Mouse (Mus musculus) liver, embryonic 11.5 days (tissue): ENCODE results near the gene Fbxo46. TPM values are rescaled to one million over a fixed set of nuclear protein-coding genes. Genes with fewer than 3 reads are reported as not detected.

Experiments
- ATAC-seq: fragments of 200-750 bp; cut with Nextera tagmentation; replicated peaks from 2 replicates; pipeline ENCODE4 v1.8.0; 2017; ENCODE audit warnings: moderate number of reproducible peaks, mild to moderate bottlenecking, moderate TSS enrichment, moderate library complexity; ENCODE audit not compliant: low FRiP score
- DNase-seq: peaks from one replicate; pipeline ENCODE4 v3.0.0-alpha.2; 2017; ENCODE audit warnings: low spot score
- H3K27ac ChIP-seq: fragments of 300-500 bp; sonication (generic); 2 replicates; pipeline ENCODE4 v1.5.1; 2014; ENCODE audit warnings: mild to moderate bottlenecking, low read depth, low read length, control low read depth
- H3K27me3 ChIP-seq: fragments of 300-500 bp; sonication (generic); replicated peaks from 2 replicates; pipeline ENCODE4 v1.6.1; 2014; ENCODE audit warnings: low read length, mixed read lengths; ENCODE audit not compliant: control insufficient read depth, insufficient read depth
- H3K36me3 ChIP-seq: fragments of 300-500 bp; sonication (generic); 2 replicates; pipeline ENCODE4 v1.6.1; 2014; ENCODE audit warnings: mild to moderate bottlenecking, low read length, moderate library complexity, mixed read lengths; ENCODE audit not compliant: control insufficient read depth, insufficient read depth
- H3K4me1 ChIP-seq: fragments of 300-500 bp; sonication (generic); replicated peaks from 2 replicates; pipeline ENCODE4 v1.6.1; 2014; ENCODE audit warnings: low read length, mixed read lengths; ENCODE audit not compliant: control insufficient read depth, insufficient read depth
- H3K4me2 ChIP-seq: fragments of 300-500 bp; sonication (generic); 2 replicates; pipeline ENCODE4 v1.6.1; 2014; ENCODE audit warnings: mild to moderate bottlenecking, control low read depth, moderate library complexity
- H3K4me3 ChIP-seq: fragments of 300-500 bp; sonication (generic); 2 replicates; pipeline ENCODE4 v1.5.1; 2014; ENCODE audit warnings: low read depth, low read length, control low read depth
- H3K9ac ChIP-seq: fragments of 300-500 bp; sonication (generic); 2 replicates; pipeline ENCODE4 v1.6.1; 2014; ENCODE audit warnings: low read depth, low read length, control low read depth
- H3K9me3 ChIP-seq: fragments of 300-500 bp; sonication (generic); 2 replicates; pipeline ENCODE4 v1.6.1; 2016; ENCODE audit warnings: low read length, inconsistent platforms, mixed read lengths; ENCODE audit not compliant: control insufficient read depth
- WGBS: fragments of 180-500 bp; shearing (Covaris S2); extraction: QIAGEN DNeasy Blood & Tissue Kit; methylation state at CpG from one replicate; pipeline ENCODE4 v1.1.7; 2014; 5-methylcytosine and 5-hydroxymethylcytosine counted together
- polyA plus RNA-seq: library from polyadenylated mRNA; unstranded; fragments of >200 nt; fragmentation: Nextera tagmentation; extraction: Ambion mirVana; gene quantifications from 2 replicates; pipeline ENCODE4 v1.2.1, GENCODE M21; 2014

The Fbxo46 gene
- polyA plus RNA-seq, 1 experiment from 2014 or later: 9.9 TPM

DNA sequence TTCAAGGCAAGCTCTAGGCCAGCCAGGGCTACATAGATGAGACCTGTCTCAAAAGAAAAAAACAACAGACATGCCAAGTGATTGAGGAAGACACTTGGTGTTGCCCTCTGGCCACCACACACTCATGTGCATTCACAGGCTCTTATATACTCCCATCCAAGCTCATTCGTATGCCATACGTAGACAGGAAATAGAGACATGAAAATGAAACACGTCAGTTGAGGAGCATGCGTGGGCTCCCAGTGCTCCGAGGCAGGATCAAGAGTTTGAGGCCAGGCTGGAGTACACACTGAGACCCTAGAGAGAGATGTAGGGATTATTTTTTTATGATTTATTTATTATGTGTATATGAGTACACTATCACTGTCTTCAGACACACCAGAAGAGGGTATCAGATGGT is 9.7 kb downstream of the Fbxo46 start:
- WGBS: 93% methylated on average over 5 of the region's 5 CpGs
- no peak for ATAC-seq
- Histone ChIP-seq H3K36me3 (0 out of 2 replicates have a peak, but pooled peaks cover 3% of the 10 kb centered on the region), H3K27ac (no peak overlapping the region), H3K4me1 (peaks cover 10% of the 10 kb centered on the region; the same call in 1 of the 2 replicates), H3K4me3 (no peak overlapping the region), H3K4me2 (no peak overlapping the region), H3K9me3 (no peaks in the 10 kb centered on the region), H3K9ac (no peak overlapping the region), H3K27me3 (no peaks in the 10 kb centered on the region)
- DNase-seq: no peak

DNA sequence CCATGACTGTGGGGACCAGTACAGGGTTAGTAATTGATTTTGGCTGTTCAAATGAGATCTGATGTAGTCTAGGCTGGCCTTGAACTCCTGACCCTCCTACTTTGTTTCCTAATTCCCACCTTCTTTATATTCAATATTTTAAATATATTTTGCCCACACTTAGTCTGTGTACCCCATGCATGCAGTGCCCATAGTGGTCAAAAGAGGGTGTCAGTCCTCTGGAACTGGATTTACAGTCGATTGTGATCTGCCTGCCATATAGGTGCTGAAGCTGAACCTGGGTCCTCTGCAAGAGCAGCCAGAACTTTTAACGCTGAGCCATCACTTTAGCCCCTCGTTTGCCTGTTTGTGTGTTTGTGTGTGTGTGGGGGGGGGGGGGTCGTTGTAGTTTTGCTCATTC is 11.0 kb downstream of the Fbxo46 start:
- H3K9ac ChIP-seq: no peak overlapping the region
- peak overlapping the region; percentile 44 for H3K4me3 ChIP-seq
- no peaks in the 10 kb centered on the region for H3K27me3 ChIP-seq
- H3K27ac ChIP-seq: peak overlapping the region; percentile 1
- 27% methylated on average over 4 of the region's 4 CpGs for WGBS
- H3K36me3 ChIP-seq: peaks cover 4% of the 10 kb centered on the region
- H3K9me3 ChIP-seq: no peaks in the 10 kb centered on the region
- H3K4me1 ChIP-seq: peaks cover 10% of the 10 kb centered on the region; the same call in 1 of the 2 replicates
- H3K4me2 ChIP-seq: peak overlapping the region; percentile 71
- no peak for DNase-seq
- no peak for ATAC-seq

DNA sequence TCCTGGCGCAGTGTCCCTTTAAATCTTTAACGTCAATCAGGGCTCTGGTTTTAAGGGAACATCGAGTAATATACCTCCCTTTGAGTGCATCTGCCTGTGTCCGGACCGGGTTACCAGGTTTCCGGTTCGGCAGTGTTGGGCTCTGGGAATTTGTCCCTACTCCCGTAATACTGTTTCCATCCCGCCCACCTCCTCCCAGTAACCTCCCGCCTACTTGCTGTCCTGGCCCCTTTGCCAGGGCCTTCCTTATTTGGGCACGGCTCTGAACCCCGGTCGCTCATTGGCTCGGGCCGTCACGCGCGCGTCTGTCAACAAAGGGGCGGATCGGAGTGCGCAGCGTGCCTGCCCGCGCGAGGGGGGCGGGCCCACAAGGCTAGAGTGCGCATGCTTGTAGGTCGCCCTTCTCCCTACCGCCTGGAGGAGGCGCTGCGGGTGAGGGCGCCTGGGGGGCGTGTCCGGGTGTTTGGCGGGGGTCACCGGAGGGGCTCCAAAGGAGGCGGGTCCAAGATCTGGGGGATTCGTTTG is 11.7 kb downstream of the Fbxo46 start:
- Histone ChIP-seq H3K9me3 (no peaks in the 10 kb centered on the region), H3K27me3 (no peaks in the 10 kb centered on the region), H3K9ac (no peak overlapping the region; the same call in 1 of the 2 replicates), H3K4me3 (peak overlapping the region; percentile 44), H3K4me1 (peaks cover 10% of the 10 kb centered on the region; the same call in 1 of the 2 replicates), H3K4me2 (peak overlapping the region; percentile 71), H3K36me3 (peaks cover 11% of the 10 kb centered on the region), H3K27ac (peak overlapping the region; percentile 1; the same call in 1 of the 2 replicates)
- DNase-seq (peak; percentile 97), ATAC-seq (peak; percentile 97)
- WGBS: under 1% methylated on average over 39 of the region's 39 CpGs

DNA sequence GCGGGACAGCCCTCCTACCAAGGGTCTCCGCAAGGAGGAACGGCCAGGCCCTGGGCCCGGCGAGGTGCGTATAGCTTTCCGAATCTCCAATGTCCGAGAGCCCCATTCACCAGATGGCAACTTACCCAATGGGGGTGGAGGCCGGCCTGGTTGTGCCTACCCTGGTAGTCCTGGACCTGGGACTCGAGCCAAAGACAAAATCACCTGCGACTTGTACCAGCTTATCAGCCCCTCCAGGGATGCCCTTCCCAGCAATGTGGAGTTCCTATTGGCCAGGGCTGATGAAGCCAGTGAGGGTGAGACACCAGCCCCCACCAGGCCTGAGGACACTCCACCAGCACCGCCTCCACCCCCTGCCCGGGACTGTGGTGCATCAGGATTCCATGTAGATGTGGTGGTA is 16.5 kb downstream of the Fbxo46 start:
- H3K4me3 ChIP-seq: no peak overlapping the region
- no peak overlapping the region for H3K9ac ChIP-seq
- ATAC-seq (no peak), DNase-seq (no peak)
- 95% methylated on average over 13 of the region's 13 CpGs for WGBS
- H3K9me3 ChIP-seq: no peaks in the 10 kb centered on the region
- peaks cover 4% of the 10 kb centered on the region; the same call in 1 of the 2 replicates for H3K4me1 ChIP-seq
- H3K27ac ChIP-seq: no peak overlapping the region
- no peak overlapping the region for H3K4me2 ChIP-seq
- peaks cover 38% of the 10 kb centered on the region for H3K36me3 ChIP-seq
- H3K27me3 ChIP-seq: no peaks in the 10 kb centered on the region

DNA sequence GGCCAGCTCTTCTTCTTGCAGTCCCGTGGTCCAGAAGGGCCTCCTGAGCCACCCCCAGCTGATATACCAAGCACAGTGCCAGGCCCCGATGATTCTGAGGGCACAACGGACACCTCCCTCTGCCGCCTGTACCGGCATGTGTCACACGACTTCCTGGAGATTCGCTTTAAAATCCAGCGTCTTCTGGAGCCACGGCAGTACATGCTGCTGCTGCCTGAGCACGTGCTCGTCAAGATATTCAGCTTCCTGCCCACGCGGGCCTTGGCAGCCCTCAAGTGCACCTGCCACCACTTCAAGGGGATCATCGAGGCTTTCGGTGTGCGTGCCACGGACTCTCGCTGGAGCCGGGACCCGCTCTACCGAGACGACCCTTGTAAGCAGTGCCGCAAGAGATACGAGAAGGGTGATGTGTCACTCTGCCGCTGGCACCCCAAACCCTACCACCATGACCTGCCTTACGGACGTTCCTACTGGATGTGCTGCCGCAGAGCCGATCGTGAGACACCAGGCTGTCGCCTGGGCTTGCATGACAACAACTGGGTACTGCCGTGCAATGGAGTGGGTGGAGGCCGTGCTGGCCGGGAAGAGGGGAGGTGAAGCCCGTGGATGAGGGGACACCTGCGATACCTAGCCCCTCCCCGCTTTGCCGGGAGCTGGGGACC is 17.1 kb downstream of the Fbxo46 start:
- H3K9me3 ChIP-seq: no peaks in the 10 kb centered on the region
- H3K27ac ChIP-seq: no peak overlapping the region
- H3K4me3 ChIP-seq: no peak overlapping the region
- H3K27me3 ChIP-seq: no peaks in the 10 kb centered on the region
- ATAC-seq (no peak), DNase-seq (no peak)
- H3K9ac ChIP-seq: no peak overlapping the region
- H3K4me1 ChIP-seq: peaks cover 1% of the 10 kb centered on the region; the same call in 1 of the 2 replicates
- peaks cover 38% of the 10 kb centered on the region for H3K36me3 ChIP-seq
- H3K4me2 ChIP-seq: no peak overlapping the region
- 92% methylated on average over 38 of the region's 38 CpGs for WGBS

DNA sequence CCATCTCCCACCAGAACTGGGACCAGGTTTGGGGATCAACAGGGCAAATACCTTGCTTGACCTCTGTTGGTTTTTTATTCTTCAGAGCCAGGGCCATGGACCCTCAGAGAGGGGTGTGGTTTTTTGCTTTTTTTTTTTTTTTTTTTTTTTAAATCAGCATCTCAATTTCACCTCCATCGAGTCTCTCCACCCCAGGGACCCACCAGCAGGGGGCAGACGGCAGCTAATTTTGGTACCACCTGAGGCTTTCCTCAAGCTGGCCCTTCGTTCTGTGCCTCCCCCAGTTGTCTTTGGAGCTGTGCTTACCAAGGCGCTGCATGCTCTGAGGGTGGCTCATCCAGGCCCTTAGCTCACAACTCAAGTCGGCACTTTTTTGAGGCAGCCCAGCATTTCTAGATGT is 17.7 kb downstream of the Fbxo46 start:
- ATAC-seq: no peak
- Histone ChIP-seq H3K9ac (no peak overlapping the region), H3K36me3 (peaks cover 38% of the 10 kb centered on the region), H3K4me2 (no peak overlapping the region), H3K27me3 (no peaks in the 10 kb centered on the region), H3K9me3 (no peaks in the 10 kb centered on the region), H3K27ac (no peak overlapping the region), H3K4me3 (no peak overlapping the region), H3K4me1 (no peaks in the 10 kb centered on the region)
- WGBS: 56% methylated on average over 5 of the region's 5 CpGs
- DNase-seq: no peak

DNA sequence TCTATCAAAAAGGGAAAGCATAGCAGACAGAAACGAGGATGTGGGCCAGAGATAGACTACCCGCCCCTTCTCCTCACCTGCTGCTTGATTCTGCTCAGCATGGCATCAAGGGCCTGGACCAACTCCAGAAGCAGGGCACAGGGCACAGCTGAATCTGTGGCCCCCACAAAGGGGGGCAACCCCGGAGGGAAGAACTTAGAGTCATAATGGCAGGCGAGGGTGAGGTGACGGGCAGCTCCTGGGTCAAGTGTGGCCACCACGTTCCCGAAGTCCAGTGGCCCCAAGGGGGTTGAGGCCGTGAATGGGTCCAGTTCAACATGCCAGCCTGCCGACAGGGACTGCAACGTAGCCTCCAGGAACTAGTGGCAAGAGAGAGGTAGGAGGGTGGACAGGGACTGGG is 27.1 kb downstream of the Fbxo46 start:
- 85% methylated on average over 10 of the region's 10 CpGs for WGBS
- no peak overlapping the region for H3K9ac ChIP-seq
- ATAC-seq: no peak
- H3K27me3 ChIP-seq: no peaks in the 10 kb centered on the region
- no peak overlapping the region for H3K27ac ChIP-seq
- DNase-seq: no peak
- no peak overlapping the region for H3K4me2 ChIP-seq
- peaks cover 12% of the 10 kb centered on the region for H3K4me1 ChIP-seq
- H3K9me3 ChIP-seq: no peaks in the 10 kb centered on the region
- no peaks in the 10 kb centered on the region; the same call in 1 of the 2 replicates for H3K36me3 ChIP-seq
- H3K4me3 ChIP-seq: no peak overlapping the region

DNA sequence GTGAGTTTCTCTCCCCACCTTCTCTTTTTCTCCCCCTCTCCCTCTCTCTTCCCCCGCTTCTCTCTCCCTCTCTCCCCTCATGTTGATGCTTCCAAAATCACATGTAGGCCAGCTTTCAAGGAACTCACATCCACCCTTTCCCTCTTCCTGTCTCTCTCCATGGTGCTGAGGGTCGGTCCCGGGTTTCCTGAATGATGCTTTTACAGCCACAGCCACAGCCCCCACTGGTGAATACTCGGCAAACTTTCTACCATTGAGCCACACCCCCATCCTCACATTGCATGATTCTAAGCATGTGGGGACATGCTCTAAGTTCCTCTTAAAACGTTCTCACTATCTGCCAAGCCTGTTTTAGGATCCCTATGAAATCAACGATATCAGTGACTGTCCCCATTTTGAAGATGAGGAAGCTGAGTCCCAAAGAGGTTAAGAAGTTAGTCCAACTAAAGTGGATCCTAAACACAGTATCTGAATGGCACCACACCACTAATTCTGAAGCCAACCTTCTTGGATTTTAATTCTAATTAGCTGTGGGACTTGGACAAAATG is 27.9 kb downstream of the Fbxo46 start:
- Histone ChIP-seq H3K9me3 (no peaks in the 10 kb centered on the region), H3K27me3 (no peaks in the 10 kb centered on the region), H3K4me1 (peaks cover 12% of the 10 kb centered on the region), H3K36me3 (no peaks in the 10 kb centered on the region; the same call in 1 of the 2 replicates), H3K9ac (no peak overlapping the region), H3K4me2 (peak overlapping the region; percentile 91), H3K27ac (no peak overlapping the region), H3K4me3 (no peak overlapping the region)
- DNase-seq: no peak
- 48% methylated on average over 6 of the region's 6 CpGs for WGBS
- no peak for ATAC-seq
